Mouse (Mus musculus) bone marrow macrophage, adult 2 months (primary cell): Measurements from ENCODE around the gene Rps6ka2.

Experiments used
- CTCF ChIP-seq: IDR thresholded peaks from 2 replicates; pipeline ENCODE4 v1.5.1; 2012; ENCODE audit warnings: low read depth, mild to moderate bottlenecking, low read length, moderate library complexity
- POLR2A ChIP-seq: IDR thresholded peaks from 2 replicates; pipeline ENCODE4 v1.6.1; 2012; ENCODE audit warnings: mild to moderate bottlenecking, low read depth, low read length, borderline replicate concordance

DNA sequence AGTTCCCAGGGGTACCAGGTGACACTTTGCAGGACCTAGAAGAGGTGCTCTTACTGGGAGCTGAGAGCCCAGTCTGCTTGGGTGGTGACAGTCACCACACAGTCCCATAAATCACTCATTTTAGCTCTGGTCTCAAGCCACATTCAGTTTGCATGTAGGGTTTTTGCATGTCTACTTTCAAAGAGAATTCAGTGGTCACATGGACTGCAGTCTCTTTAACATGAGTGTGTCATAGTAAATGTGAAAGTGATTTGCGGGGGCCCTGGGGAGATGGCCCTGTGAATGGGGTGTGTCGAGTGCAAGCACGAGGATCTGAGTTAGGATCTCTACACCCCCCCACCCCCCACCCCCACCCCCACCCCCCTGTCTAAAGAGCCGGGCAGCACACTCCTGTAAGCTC is 80.5 kb downstream of the Rps6ka2 start:
- TF ChIP-seq POLR2A (no peak), CTCF (no peak)
